Mouse (Mus musculus) C2C12 (cell line): ENCODE measurements at regions not wholly inside any gene's neighbourhood (a gene's known extent, or its start where the extent isn't known, plus 50 kb on each side); places are given as distances from the start of the nearest gene placed in this dataset.

Experiments used
- H3K27me3 ChIP-seq: one replicate; pipeline ENCODE4 v1.6.1; 2011; ENCODE audit not compliant: control insufficient read depth, insufficient read depth, insufficient read length
- H3K36me3 ChIP-seq: one replicate; pipeline ENCODE4 v1.6.1; 2011; ENCODE audit not compliant: control insufficient read depth, insufficient read depth
- H3K4me3 ChIP-seq: one replicate; pipeline ENCODE4 v1.5.1; 2011; ENCODE audit warnings: mild to moderate bottlenecking, control low read depth; ENCODE audit not compliant: poor library complexity, insufficient read depth, severe bottlenecking
- H3K79me2 ChIP-seq: one replicate; pipeline ENCODE4 v1.6.1; 2011; ENCODE audit not compliant: control insufficient read depth, insufficient read depth
- H3K79me3 ChIP-seq: one replicate; pipeline ENCODE4 v1.6.1; 2011; ENCODE audit warnings: low read depth, control low read depth
- H3ac ChIP-seq: one replicate; pipeline ENCODE3; 2011; ENCODE audit warnings: low read depth; ENCODE audit not compliant: control insufficient read depth, insufficient read length
- CEBPB ChIP-seq: IDR thresholded peaks from one replicate; pipeline ENCODE4 v1.6.1; 2011; ENCODE audit warnings: low read depth, mild to moderate bottlenecking, control low read depth, moderate library complexity
- CTCF ChIP-seq: IDR thresholded peaks from one replicate; pipeline ENCODE4 v1.5.1; 2011; ENCODE audit not compliant: control insufficient read depth, insufficient read depth, insufficient read length
- FOSL1 ChIP-seq: IDR thresholded peaks from one replicate; pipeline ENCODE4 v1.8.0; 2011; ENCODE audit warnings: mild to moderate bottlenecking, low read length; ENCODE audit not compliant: poor library complexity, insufficient read depth, severe bottlenecking
- MAX ChIP-seq: IDR thresholded peaks from one replicate; pipeline ENCODE4 v1.6.1; 2011; ENCODE audit warnings: mild to moderate bottlenecking, control low read depth
- MYOD1 ChIP-seq: IDR thresholded peaks from one replicate; pipeline ENCODE4 v1.6.1; 2011; ENCODE audit warnings: low read depth; ENCODE audit not compliant: control insufficient read depth, insufficient read length
- MYOG ChIP-seq: IDR thresholded peaks from one replicate; pipeline ENCODE4 v1.6.1; 2011; ENCODE audit not compliant: control insufficient read depth, insufficient read length; ENCODE audit errors: extremely low read depth
- USF1 ChIP-seq: IDR thresholded peaks from one replicate; pipeline ENCODE4 v1.6.1; 2011; ENCODE audit warnings: low read depth, mild to moderate bottlenecking, control low read depth, moderate library complexity

DNA sequence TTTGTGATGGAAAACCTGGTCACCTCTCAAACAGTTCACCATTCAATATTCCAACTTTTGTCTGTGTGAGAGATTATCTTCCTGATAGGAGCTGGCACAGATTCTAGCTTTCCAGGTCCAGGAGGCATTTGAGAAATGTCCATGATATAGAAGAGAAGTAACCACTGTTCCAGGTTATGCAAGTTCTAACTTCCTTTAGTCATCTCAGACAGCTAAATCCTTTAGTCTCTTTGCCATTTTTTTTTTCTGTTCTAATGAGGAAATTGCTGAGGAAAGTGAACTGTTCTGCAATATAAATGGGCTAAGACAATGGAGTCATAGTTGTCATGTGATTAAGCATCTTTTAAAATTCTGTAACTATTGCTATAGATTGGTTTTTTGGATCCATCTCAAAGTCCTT lies 155.7 kb upstream of the Trp63 start:
- TF ChIP-seq CTCF, result no peak
- no peak for TF ChIP-seq MYOG
- no peak for TF ChIP-seq CEBPB
- no peak for TF ChIP-seq FOSL1
- TF ChIP-seq MYOD1, result no peak
- TF ChIP-seq MAX, result no peak
- no peak for TF ChIP-seq USF1
- Histone ChIP-seq H3ac (no peak overlapping the region), H3K4me3 (no peak overlapping the region), H3K27me3 (no peaks in the 10 kb centered on the region), H3K36me3 (no peaks in the 10 kb centered on the region), H3K79me3 (no peaks in the 10 kb centered on the region), H3K79me2 (no peaks in the 10 kb centered on the region)

DNA sequence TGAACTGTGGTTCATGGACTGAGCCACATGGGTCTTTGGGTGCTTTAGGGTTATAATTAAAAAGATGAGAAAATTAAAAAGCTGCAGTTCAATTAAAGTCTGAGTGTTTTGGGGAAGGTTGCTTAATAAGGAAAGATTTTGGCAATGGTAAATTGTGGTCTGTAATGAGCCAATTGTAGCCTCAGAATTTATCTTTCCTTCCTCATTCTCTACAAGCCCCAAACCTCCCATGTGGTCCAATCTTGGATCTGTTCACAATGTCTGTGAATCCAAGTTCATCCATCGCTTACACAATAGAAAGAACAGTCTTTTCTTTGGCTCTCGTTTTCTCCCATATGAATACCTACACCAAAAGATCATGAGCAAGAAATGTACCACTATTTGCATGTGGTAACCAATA lies 155.2 kb upstream of the Trp63 start:
- TF ChIP-seq CEBPB (no peak), FOSL1 (no peak), MYOG (no peak), CTCF (no peak), MAX (no peak), USF1 (no peak), MYOD1 (no peak)
- no peak overlapping the region for H3ac ChIP-seq

DNA sequence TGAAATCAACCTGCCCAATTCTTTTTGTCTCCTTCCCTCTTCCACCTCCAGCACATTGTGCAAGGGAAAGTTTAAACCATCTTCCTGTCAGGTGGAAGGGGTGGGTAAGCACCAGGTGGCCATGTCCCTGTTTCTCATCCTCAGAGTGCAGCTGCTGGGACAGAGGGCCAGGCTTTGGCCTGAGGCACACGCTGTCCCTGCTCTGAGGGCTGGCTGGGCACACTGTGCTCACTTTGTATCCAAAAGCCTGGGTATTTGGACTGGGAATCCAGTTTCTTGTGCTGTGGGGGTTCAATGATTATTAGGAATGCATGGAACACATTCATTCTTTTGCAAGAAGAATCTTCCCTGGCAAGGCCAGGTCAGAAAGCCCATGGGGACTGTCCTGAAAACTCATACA lies 153.9 kb upstream of the Trp63 start:
- Histone ChIP-seq H3K79me3 (no peaks in the 10 kb centered on the region), H3K4me3 (no peak overlapping the region), H3ac (no peak overlapping the region), H3K27me3 (no peaks in the 10 kb centered on the region), H3K79me2 (no peaks in the 10 kb centered on the region), H3K36me3 (no peaks in the 10 kb centered on the region)
- TF ChIP-seq MYOD1 (no peak), USF1 (no peak), CTCF (no peak), FOSL1 (no peak), MYOG (no peak), MAX (no peak), CEBPB (no peak)

More for the DNA sequence above, 155.2 kb upstream of the Trp63 start:
- Histone ChIP-seq H3K79me2 (no peaks in the 10 kb centered on the region), H3K27me3 (no peaks in the 10 kb centered on the region), H3K79me3 (no peaks in the 10 kb centered on the region), H3K4me3 (no peak overlapping the region), H3K36me3 (no peaks in the 10 kb centered on the region)

DNA sequence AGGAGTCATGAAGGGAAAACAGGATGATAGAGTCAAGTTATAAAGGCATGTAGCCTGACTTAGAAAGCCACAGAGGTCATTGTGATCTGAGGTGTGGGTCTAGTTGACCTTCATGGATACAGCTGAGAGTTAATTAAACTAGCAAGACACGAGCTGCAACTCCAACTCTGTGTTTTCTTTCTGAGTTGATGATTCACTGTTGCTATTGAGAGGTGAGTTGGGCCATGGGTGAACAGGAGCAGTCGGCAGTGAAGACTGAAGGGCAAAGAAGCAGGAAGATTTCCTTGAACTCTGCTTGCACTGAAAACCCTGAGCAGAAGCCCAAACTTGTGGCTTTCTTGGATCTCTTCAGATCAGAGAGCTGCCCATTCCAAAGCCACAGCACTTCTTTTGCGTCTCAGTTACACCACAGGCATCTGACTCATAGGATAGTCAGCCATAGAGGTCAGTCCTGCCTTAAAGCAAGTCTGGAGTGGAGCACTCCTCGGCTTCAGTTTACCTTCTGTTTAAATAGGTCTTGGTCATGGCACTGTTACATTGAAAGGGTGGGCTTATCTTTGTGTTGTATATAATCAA lies 151.7 kb upstream of the Trp63 start:
- H3K27me3 ChIP-seq, result no peaks in the 10 kb centered on the region
- no peaks in the 10 kb centered on the region for H3K36me3 ChIP-seq
- H3K4me3 ChIP-seq, result no peak overlapping the region
- peak; percentile 89 for TF ChIP-seq FOSL1
- TF ChIP-seq MAX, result peak; percentile 19
- TF ChIP-seq MYOD1, result peak; percentile 44
- TF ChIP-seq CEBPB, result peak; percentile 7
- no peak for TF ChIP-seq CTCF
- no peaks in the 10 kb centered on the region for H3K79me2 ChIP-seq
- no peaks in the 10 kb centered on the region for H3K79me3 ChIP-seq
- H3ac ChIP-seq, result no peak overlapping the region

DNA sequence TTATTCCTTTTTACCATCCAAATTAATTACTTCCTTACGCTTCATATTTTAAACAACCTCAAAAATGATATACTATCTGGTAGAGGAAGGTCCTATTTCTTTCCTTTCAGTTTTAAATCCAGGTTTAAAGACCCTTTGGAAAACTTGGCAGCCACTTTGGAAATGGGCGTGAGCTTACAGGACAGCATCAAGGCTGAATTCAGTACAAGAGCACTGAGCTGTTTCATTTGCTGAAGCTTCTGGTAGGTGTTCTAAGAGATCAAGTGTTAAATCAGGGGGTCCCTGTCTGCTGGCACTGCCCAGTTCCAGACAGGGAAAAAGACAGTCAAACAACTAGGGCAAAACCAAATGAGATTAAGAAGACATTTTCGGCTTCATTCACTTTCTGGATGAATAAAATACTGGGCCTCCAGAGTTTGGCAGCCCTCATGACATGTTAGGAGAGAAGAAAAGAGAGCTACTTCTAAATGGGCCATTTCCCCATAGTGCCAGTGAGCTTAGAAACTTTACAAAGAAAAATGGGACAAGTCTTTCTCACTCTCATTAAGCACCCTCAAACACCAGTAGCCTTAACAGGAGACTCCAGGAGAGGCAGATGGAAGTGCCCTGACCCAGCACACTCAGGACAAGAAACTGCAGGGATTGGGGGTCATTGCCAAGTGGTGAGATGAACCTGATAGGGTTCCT lies 150.9 kb upstream of the Trp63 start:
- Histone ChIP-seq H3K4me3 (no peak overlapping the region), H3K79me3 (no peaks in the 10 kb centered on the region), H3K79me2 (no peaks in the 10 kb centered on the region), H3K27me3 (no peaks in the 10 kb centered on the region), H3K36me3 (no peaks in the 10 kb centered on the region), H3ac (no peak overlapping the region)
- no peak for TF ChIP-seq USF1
- no peak for TF ChIP-seq FOSL1
- no peak for TF ChIP-seq MYOG
- TF ChIP-seq CTCF, result no peak
- no peak for TF ChIP-seq CEBPB
- no peak for TF ChIP-seq MYOD1
- TF ChIP-seq MAX, result no peak

DNA sequence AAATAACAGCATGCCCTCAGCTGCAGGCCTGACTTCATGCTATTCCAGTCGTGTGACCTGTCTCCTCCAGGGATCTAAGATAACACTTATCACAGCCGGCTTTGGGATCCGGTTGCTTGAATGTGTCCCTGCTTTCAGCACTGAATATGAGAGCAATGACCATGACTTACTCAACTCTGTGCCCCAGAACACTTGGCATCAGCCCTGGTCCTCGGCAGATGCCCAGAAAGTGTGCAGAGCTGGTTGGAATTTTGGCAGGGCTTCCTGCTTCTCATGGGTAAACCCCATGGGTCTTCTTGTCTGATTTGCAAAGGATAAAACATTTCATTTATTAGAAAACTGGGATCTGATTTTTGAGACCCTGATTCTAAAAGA lies 150.4 kb upstream of the Trp63 start:
- no peaks in the 10 kb centered on the region for H3K27me3 ChIP-seq
- H3ac ChIP-seq, result no peak overlapping the region
- H3K36me3 ChIP-seq, result no peaks in the 10 kb centered on the region
- no peaks in the 10 kb centered on the region for H3K79me2 ChIP-seq
- TF ChIP-seq CEBPB (no peak), MYOD1 (no peak), FOSL1 (no peak), MYOG (no peak), MAX (no peak), USF1 (no peak), CTCF (no peak)
- H3K4me3 ChIP-seq, result no peak overlapping the region
- no peaks in the 10 kb centered on the region for H3K79me3 ChIP-seq
